Mouse (Mus musculus) neural tube, embryonic 12.5 days (tissue): ENCODE data around the gene Cd4. TPM values are rescaled to one million over a fixed set of nuclear protein-coding genes. Genes with fewer than 3 reads are reported as not detected.

Experiments
- ATAC-seq: fragments of 200-750 bp; cut with Nextera tagmentation; 2 replicates; pipeline ENCODE4 v1.8.0; 2017; ENCODE audit warnings: low read depth, mild to moderate bottlenecking, moderate TSS enrichment, moderate library complexity; ENCODE audit not compliant: low FRiP score
- H3K27ac ChIP-seq: fragments of 300-500 bp; sonication (generic); 2 replicates; pipeline ENCODE4 v1.5.1; 2016
- H3K27me3 ChIP-seq: fragments of 300-500 bp; sonication (generic); replicated peaks from 2 replicates; pipeline ENCODE4 v1.6.1; 2016; ENCODE audit warnings: mild to moderate bottlenecking
- H3K36me3 ChIP-seq: fragments of 300-500 bp; sonication (generic); 2 replicates; pipeline ENCODE4 v1.6.1; 2016; ENCODE audit warnings: mild to moderate bottlenecking
- H3K4me1 ChIP-seq: fragments of 300-500 bp; sonication (generic); 2 replicates; pipeline ENCODE4 v1.6.1; 2016
- H3K4me2 ChIP-seq: fragments of 300-500 bp; sonication (generic); replicated peaks from 2 replicates; pipeline ENCODE4 v1.6.1; 2016; ENCODE audit warnings: mild to moderate bottlenecking
- H3K4me3 ChIP-seq: fragments of 300-500 bp; sonication (generic); 2 replicates; pipeline ENCODE4 v1.5.1; 2016
- H3K9ac ChIP-seq: fragments of 300-500 bp; sonication (generic); 2 replicates; pipeline ENCODE4 v1.6.1; 2016; ENCODE audit warnings: mild to moderate bottlenecking
- H3K9me3 ChIP-seq: fragments of 300-500 bp; sonication (generic); 2 replicates; pipeline ENCODE4 v1.6.1; 2016; ENCODE audit warnings: mild to moderate bottlenecking
- WGBS: fragments of 180-500 bp; shearing (Covaris S2); methylation state at CpG from one replicate; pipeline ENCODE4 v1.1.7; 2016; 5-methylcytosine and 5-hydroxymethylcytosine counted together
- polyA plus RNA-seq: library from polyadenylated mRNA; unstranded; fragments of >200 nt; fragmentation: Nextera tagmentation; extraction: Ambion mirVana; gene quantifications from 2 replicates; pipeline ENCODE4 v1.2.1, GENCODE M21; 2016

The Cd4 gene
- polyA plus RNA-seq, 1 experiment from 2014 or later = 0.06 TPM

DNA sequence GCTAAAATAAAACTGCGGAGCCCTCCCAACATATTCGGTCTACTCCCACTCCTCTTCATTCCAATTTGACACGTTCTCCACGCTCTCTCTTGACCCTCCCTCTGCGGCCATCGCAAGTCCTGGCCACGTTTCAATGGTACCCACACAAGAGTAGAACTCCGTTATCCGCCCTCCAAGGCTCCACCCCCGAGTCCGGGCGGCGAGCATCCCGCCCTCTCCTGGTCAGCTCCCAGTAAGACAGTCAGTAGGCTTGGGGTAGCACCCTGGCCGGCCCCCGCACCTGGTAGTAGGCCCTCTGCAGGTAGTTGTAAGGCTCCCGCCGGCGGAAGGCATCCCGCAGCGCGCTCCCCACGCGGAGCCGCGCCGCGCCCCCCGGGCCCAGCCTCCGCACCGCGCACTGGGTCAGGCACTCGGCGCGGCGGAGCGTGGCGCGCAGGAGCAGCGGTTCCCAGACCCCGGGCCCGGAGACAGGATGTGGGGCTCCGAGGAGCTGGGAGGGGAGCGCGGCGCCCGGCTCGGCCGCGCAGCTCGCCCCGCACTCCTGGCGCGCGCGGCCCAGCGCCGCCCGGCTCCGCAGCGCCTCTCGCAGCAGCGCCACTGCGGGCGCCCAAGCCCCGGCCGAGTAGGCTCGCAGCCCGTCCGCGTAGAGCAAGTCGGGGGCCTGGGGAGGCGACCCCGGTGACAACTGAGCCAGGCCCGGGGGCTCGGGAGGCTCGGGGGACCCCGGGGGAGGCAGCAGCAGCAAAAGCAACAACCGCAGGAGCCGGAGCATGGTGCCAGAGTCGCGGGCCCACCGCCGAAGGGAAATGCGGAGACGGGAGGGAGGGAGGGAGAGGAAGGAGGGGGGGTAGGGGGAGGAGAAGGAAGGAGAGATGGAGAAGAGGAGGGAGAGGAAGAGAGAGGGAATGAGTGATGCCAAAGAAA lies 30.8 kb downstream of the Cd4 start, which contains the start of gene P3h3:
P3h3 (minus strand) TSS at position 837 of the 924 bp plus-strand sequence.
- peak; percentile 88 for ATAC-seq
- peak within 1 kb of the TSS; percentile 94 for H3K9ac ChIP-seq
- H3K4me2 ChIP-seq = peak within 1 kb of the TSS; percentile 87
- under 1% methylated on average over 85 of the region's 86 CpGs for WGBS
- peak within 1 kb of the TSS; percentile 75 for H3K4me3 ChIP-seq
- peaks cover 51% of the 10 kb centered on the region for H3K4me1 ChIP-seq
- H3K27me3 ChIP-seq = no peaks in the 10 kb centered on the region
- H3K9me3 ChIP-seq = no peaks in the 10 kb centered on the region
- H3K36me3 ChIP-seq = peaks cover 8% of the 10 kb centered on the region; the same call in 1 of the 2 replicates
- peak within 1 kb of the TSS; percentile 95 for H3K27ac ChIP-seq

GRCm38 (mm10) chr6:124856321-124856720 lies 31.7 kb downstream of the Cd4 start:
- Histone ChIP-seq H3K27me3 (no peaks in the 10 kb centered on the region), H3K27ac (peak overlapping the region; percentile 95), H3K9ac (peak overlapping the region; percentile 94), H3K4me2 (peak overlapping the region; percentile 87), H3K36me3 (peaks cover 8% of the 10 kb centered on the region; the same call in 1 of the 2 replicates), H3K9me3 (no peaks in the 10 kb centered on the region), H3K4me1 (peaks cover 42% of the 10 kb centered on the region), H3K4me3 (peak overlapping the region; percentile 75)
- ATAC-seq = peak; percentile 62
- WGBS = 9% methylated on average over 14 of the region's 14 CpGs

- H3K27ac ChIP-seq = no peak overlapping the region
- H3K4me2 ChIP-seq = no peak overlapping the region
- no peaks in the 10 kb centered on the region for H3K27me3 ChIP-seq
- H3K36me3 ChIP-seq = peaks cover 13% of the 10 kb centered on the region
- no peak for ATAC-seq
- H3K9ac ChIP-seq = no peak overlapping the region
- WGBS = 81% methylated on average over 12 of the region's 12 CpGs
- H3K4me3 ChIP-seq = no peak overlapping the region
- no peaks in the 10 kb centered on the region for H3K9me3 ChIP-seq
- H3K4me1 ChIP-seq = peaks cover 27% of the 10 kb centered on the region
These were observed 33.4 kb downstream of the Cd4 start for GRCm38 (mm10) chr6:124854647-124855046.

DNA sequence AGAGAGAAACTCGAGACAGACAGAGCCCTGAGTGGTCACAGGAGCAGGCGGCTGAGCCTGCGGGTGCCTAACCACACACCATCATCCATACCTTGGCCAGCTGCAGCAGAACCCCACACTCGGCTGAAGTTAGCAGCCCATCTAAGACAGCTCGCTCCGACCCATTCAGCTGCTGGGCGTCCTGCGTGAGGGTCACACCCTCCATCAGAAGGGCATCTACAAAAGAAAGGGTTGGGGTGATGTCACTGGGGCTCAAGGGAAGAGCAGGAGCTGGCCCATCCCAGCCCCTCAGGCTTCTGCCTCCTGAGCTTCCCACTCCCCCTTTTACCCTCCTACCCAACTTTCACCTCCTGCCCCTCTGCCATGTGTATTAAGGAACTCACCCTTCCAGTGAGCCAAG lies 37.5 kb downstream of the Cd4 start:
- no peaks in the 10 kb centered on the region for H3K27me3 ChIP-seq
- no peak overlapping the region for H3K9ac ChIP-seq
- no peak overlapping the region for H3K4me3 ChIP-seq
- WGBS = 45% methylated on average over 8 of the region's 8 CpGs
- no peaks in the 10 kb centered on the region for H3K9me3 ChIP-seq
- H3K36me3 ChIP-seq = peaks cover 16% of the 10 kb centered on the region
- H3K27ac ChIP-seq = no peak overlapping the region
- H3K4me1 ChIP-seq = no peaks in the 10 kb centered on the region
- H3K4me2 ChIP-seq = no peak overlapping the region
- no peak for ATAC-seq

- peak; percentile 89 for ATAC-seq
- no peaks in the 10 kb centered on the region for H3K9me3 ChIP-seq
- H3K27ac ChIP-seq = no peak overlapping the region
- H3K4me3 ChIP-seq = no peak overlapping the region
- no peaks in the 10 kb centered on the region for H3K4me1 ChIP-seq
- WGBS = 9% methylated on average over 9 of the region's 9 CpGs
- H3K4me2 ChIP-seq = 0 out of 2 replicates have a peak overlapping the region, but pooled peaks have one; percentile 17
- peaks cover 11% of the 10 kb centered on the region; the same call in 1 of the 2 replicates for H3K36me3 ChIP-seq
- H3K27me3 ChIP-seq = no peaks in the 10 kb centered on the region
- no peak overlapping the region for H3K9ac ChIP-seq
These were observed 40.7 kb downstream of the Cd4 start for GRCm38 (mm10) chr6:124847305-124847704.

DNA sequence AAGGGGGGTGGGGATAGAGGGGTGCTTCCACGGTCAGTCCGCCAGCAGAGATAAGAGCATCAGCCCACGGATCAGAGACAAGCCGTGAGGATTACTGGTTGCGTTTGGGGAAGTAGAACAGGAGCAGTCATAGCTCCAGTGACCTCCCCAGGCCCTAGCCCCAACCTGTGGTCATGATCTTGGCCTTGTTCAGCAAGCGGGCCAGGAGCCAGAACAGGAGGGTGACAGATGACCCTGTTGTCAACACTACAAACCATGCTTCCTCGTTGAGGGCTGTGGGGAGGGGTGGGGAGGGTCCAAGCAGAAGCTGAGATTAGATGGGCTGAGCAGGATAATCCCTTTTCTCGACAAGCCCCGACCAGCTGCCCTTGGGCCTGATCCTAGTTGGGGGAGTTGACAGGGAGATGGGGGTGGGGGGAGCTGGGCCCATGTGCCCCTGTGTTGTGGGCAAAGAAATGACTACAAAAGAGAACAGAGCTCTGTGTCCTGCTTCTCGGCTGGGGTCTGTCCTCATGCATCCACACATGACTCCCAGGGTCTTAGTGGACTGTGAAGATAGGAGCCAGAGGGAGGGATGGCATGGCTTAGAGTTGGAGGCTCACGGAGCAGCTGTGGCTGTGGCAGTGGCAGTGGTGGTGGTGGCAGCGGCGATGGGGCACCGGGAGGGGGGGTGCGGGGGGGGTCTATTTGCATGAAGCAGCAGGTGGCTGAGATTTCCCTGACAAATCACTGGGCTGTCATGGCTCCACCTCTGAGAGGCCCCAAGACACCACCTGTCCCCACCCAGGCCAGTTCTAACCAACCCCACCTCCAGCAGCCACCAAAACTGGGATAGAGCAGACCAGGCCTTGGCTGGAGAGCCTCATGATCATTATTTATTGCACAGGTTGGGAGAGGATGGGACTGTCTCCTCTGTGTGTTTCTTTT lies 47.5 kb downstream of the Cd4 start, which contains the start of gene Gnb3:
Gnb3 (minus strand) TSS at position 35 of the 927 bp plus-strand sequence.
- peak; percentile 27; the same call in 1 of the 2 replicates for ATAC-seq
- Histone ChIP-seq H3K27me3 (0 out of 2 replicates have a peak, but pooled peaks cover 6% of the 10 kb centered on the region), H3K4me3 (no peak within 1 kb of the TSS), H3K9me3 (no peaks in the 10 kb centered on the region), H3K4me1 (peaks cover 14% of the 10 kb centered on the region), H3K4me2 (peak within 1 kb of the TSS; percentile 28), H3K9ac (peak within 1 kb of the TSS; percentile 38; the same call in 1 of the 2 replicates), H3K36me3 (peaks cover 8% of the 10 kb centered on the region), H3K27ac (no peak within 1 kb of the TSS)
- WGBS = 42% methylated on average over 15 of the region's 15 CpGs

DNA sequence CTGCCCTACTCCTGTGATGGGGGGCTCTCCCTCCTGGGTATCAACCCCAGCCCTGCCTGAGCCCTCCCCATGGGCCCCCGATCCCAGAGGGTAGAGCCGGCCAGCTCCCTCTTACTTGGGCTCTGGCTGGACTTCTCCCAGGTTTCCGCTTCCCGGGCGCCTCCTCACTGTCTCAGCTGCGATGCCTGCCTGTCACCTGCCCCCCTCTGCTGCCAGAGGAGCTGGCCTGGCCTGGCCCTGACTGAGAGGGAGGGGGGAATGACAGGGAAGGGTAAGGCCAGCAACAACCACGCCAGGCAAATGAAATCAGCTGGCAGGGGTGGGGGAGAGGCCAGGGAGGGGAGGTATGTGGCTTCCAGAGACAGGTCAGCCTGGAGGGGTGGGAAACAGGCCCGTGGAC lies 48.2 kb downstream of the Cd4 start:
- Histone ChIP-seq H3K4me2 (peak overlapping the region; percentile 28), H3K4me3 (no peak overlapping the region), H3K4me1 (peaks cover 16% of the 10 kb centered on the region), H3K27me3 (0 out of 2 replicates have a peak, but pooled peaks cover 6% of the 10 kb centered on the region), H3K27ac (no peak overlapping the region), H3K36me3 (peaks cover 8% of the 10 kb centered on the region), H3K9ac (peak overlapping the region; percentile 38; the same call in 1 of the 2 replicates), H3K9me3 (no peaks in the 10 kb centered on the region)
- peak; percentile 22; the same call in 1 of the 2 replicates for ATAC-seq
- WGBS = 15% methylated on average over 8 of the region's 8 CpGs

GRCm38 (mm10) chr6:124836411-124836810 lies 51.6 kb downstream of the Cd4 start:
- Histone ChIP-seq H3K27me3 (0 out of 2 replicates have a peak, but pooled peaks cover 6% of the 10 kb centered on the region), H3K9ac (no peak overlapping the region), H3K4me2 (no peak overlapping the region), H3K4me1 (peaks cover 16% of the 10 kb centered on the region), H3K9me3 (no peaks in the 10 kb centered on the region), H3K36me3 (peaks cover 23% of the 10 kb centered on the region), H3K4me3 (no peak overlapping the region), H3K27ac (no peak overlapping the region; the same call in 1 of the 2 replicates)
- no peak for ATAC-seq
- 84% methylated on average over 7 of the region's 7 CpGs for WGBS

GRCm38 (mm10) chr6:124835531-124835930 lies 52.5 kb downstream of the Cd4 start:
- Histone ChIP-seq H3K4me3 (no peak overlapping the region), H3K4me2 (no peak overlapping the region), H3K4me1 (peaks cover 20% of the 10 kb centered on the region), H3K9ac (no peak overlapping the region), H3K27me3 (0 out of 2 replicates have a peak, but pooled peaks cover 6% of the 10 kb centered on the region), H3K27ac (no peak overlapping the region), H3K36me3 (peaks cover 20% of the 10 kb centered on the region; the same call in 1 of the 2 replicates), H3K9me3 (no peaks in the 10 kb centered on the region)
- no peak for ATAC-seq
- 51% methylated on average over 10 of the region's 10 CpGs for WGBS

GRCm38 (mm10) chr6:124834512-124835081 lies 53.4 kb downstream of the Cd4 start:
- 88% methylated on average over 6 of the region's 6 CpGs for WGBS
- Histone ChIP-seq H3K4me2 (no peak overlapping the region), H3K9me3 (no peaks in the 10 kb centered on the region), H3K36me3 (peaks cover 20% of the 10 kb centered on the region; the same call in 1 of the 2 replicates), H3K9ac (no peak overlapping the region), H3K27ac (no peak overlapping the region), H3K4me1 (peaks cover 14% of the 10 kb centered on the region), H3K27me3 (0 out of 2 replicates have a peak, but pooled peaks cover 4% of the 10 kb centered on the region), H3K4me3 (no peak overlapping the region)
- ATAC-seq = no peak

GRCm38 (mm10) chr6:124831649-124832048 lies 56.4 kb downstream of the Cd4 start:
- no peak overlapping the region for H3K27ac ChIP-seq
- ATAC-seq = no peak
- H3K9ac ChIP-seq = no peak overlapping the region
- peaks cover 25% of the 10 kb centered on the region; the same call in 1 of the 2 replicates for H3K36me3 ChIP-seq
- H3K4me2 ChIP-seq = peak overlapping the region; percentile 85
- no peak overlapping the region for H3K4me3 ChIP-seq
- H3K4me1 ChIP-seq = peaks cover 22% of the 10 kb centered on the region
- WGBS = 94% methylated on average over 8 of the region's 8 CpGs
- H3K9me3 ChIP-seq = no peaks in the 10 kb centered on the region
- no peaks in the 10 kb centered on the region for H3K27me3 ChIP-seq
